27 mouse cellular contexts compared by ENCODE assay signal in the genomic region with DNA sequence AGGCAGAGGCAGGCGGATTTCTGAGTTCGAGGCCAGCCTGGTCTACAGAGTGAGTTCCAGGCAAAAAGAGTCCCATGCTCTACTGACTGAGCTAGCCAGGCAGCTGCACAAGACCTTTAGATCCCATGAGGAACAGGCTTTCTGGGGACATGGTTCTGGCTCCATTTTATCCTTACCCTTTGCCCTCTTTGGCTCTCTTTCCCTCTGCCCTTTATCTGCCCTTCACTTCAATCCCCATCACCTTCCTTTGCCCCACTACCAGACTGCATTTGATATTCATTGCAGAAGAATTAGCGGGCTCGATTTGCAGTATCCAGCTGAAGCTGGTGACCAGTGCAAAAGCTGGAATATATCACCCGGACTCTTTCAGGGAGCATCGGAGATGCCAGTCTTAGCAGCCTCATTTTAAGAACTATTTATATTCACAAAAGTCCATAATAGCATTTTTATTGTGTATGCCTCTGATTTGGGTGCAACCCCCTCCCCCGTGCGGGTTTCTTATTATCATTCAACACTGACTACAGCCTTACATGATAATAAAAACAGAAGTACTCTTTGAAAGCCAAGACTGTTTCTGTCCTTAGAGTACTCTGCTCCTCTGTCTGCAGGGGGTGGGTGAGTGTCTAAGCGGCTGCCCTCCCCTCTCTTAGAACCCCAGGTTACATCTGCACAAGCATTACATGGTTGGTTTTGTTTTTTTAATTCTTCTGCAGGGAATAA. TPM values are rescaled to one million over a fixed set of nuclear protein-coding genes. Genes with fewer than 3 reads are reported as not detected.
"Had no signal": no experiment of that assay in that cellular context is flagged by ENCODE, and none has a peak within 500 bp of the region (broad histone marks: within the 10 kb centered on the region; RNA-seq: fewer than 3 reads in every experiment).

No protein-coding gene starts in this region.

- H3K27ac ChIP-seq: gastrocnemius, adult 2 months; heart, embryonic 10.5 days; heart, embryonic 13.5 days; heart, embryonic 15.5 days; hindbrain, embryonic 10.5 days; hindbrain, embryonic 12.5 days; hindbrain, embryonic 14.5 days; intestine, embryonic 15.5 days; kidney, embryonic 15.5 days; layer of hippocampus, adult 2 months; left cerebral cortex, adult 2 months; limb, embryonic 13.5 days; limb, embryonic 15.5 days; liver, embryonic 13.5 days had no signal

- H3K4me1 ChIP-seq: heart, embryonic 10.5 days; heart, embryonic 13.5 days; heart, embryonic 15.5 days; hindbrain, embryonic 10.5 days; hindbrain, embryonic 12.5 days; intestine, embryonic 15.5 days; kidney, embryonic 15.5 days; limb, embryonic 13.5 days; limb, embryonic 15.5 days; liver, embryonic 13.5 days had no signal

- H3K27me3 ChIP-seq: heart, embryonic 13.5 days; heart, embryonic 15.5 days; hindbrain, embryonic 12.5 days; intestine, embryonic 15.5 days; kidney, embryonic 15.5 days; limb, embryonic 13.5 days; limb, embryonic 15.5 days; liver, embryonic 13.5 days had no signal

- H3K9ac ChIP-seq: heart, embryonic 13.5 days; heart, embryonic 15.5 days; hindbrain, embryonic 12.5 days; hindbrain, embryonic 14.5 days; intestine, embryonic 15.5 days; kidney, embryonic 15.5 days; limb, embryonic 13.5 days; limb, embryonic 15.5 days; liver, embryonic 13.5 days had no signal

- ATAC-seq: hindbrain, embryonic 16.5 days; inflammation-experienced regulatory T-cells, adult 6 months; intestine, embryonic 15.5 days; intestine, postnatal 0 days had no signal

- DNase-seq: gastrocnemius, adult 2 months; gastrocnemius, postnatal 10 days; gastrocnemius, postnatal 25 days; heart, postnatal 4 days; kidney, adult 18-20 months; kidney, adult 8-10 months; kidney, postnatal 10 days; kidney, postnatal 25 days; kidney, postnatal 4 days; liver, embryonic 13.5 days had no signal

- H3K4me2 ChIP-seq: heart, embryonic 13.5 days; heart, embryonic 15.5 days; hindbrain, embryonic 12.5 days; hindbrain, embryonic 14.5 days; intestine, embryonic 15.5 days; kidney, embryonic 15.5 days; limb, embryonic 13.5 days; limb, embryonic 15.5 days; liver, embryonic 11.5 days; liver, embryonic 13.5 days had no signal

- H3K36me3 ChIP-seq: heart, embryonic 10.5 days; heart, embryonic 13.5 days; heart, embryonic 15.5 days; hindbrain, embryonic 10.5 days; hindbrain, embryonic 12.5 days; intestine, embryonic 15.5 days; kidney, embryonic 15.5 days; limb, embryonic 13.5 days; limb, embryonic 15.5 days; liver, embryonic 13.5 days had no signal

- H3K4me3 ChIP-seq: gastrocnemius, adult 2 months; heart, embryonic 10.5 days; heart, embryonic 13.5 days; heart, embryonic 15.5 days; hindbrain, embryonic 10.5 days; hindbrain, embryonic 12.5 days; intestine, embryonic 15.5 days; kidney, embryonic 15.5 days; layer of hippocampus, adult 2 months; left cerebral cortex, adult 2 months; limb, embryonic 13.5 days; limb, embryonic 15.5 days; liver, embryonic 13.5 days had no signal

- H3K9me3 ChIP-seq: heart, embryonic 10.5 days; heart, embryonic 13.5 days; heart, embryonic 15.5 days; hindbrain, embryonic 10.5 days; hindbrain, embryonic 12.5 days; intestine, embryonic 15.5 days; kidney, embryonic 15.5 days; limb, embryonic 13.5 days; limb, embryonic 15.5 days; liver, embryonic 13.5 days had no signal

RNA-seq across cellular contexts. Expression of gene Megf11, which starts 24.0 kb away (rescaled TPM):
- total RNA-seq: granulocyte monocyte progenitor cell, adult 5-6 weeks had no signal
